ENCODE assay signal across 8 mouse cellular contexts in genomic region chr5:134490465-134490864, GRCm38 (mm10). TPM values are rescaled to one million over a fixed set of nuclear protein-coding genes. Genes with fewer than 3 reads are reported as not detected.
DNase-seq lines count a peak whose midpoint lies in the region; TF ChIP-seq lines count a peak whose summit lies in the region.

No protein-coding gene starts in this region.

- no peaks in the 10 kb centered on the region for H3K27me3 ChIP-seq in cerebellum, adult 2 months (ENCODE audit: control insufficient read depth, insufficient read depth, low read length)
- no peaks in the 10 kb centered on the region for H3K27me3 ChIP-seq in spleen, adult 2 months (ENCODE audit: control insufficient read depth, insufficient read depth, low read length)

- H3K36me3 ChIP-seq in spleen, adult 2 months (ENCODE audit: control insufficient read depth, insufficient read depth, low read length), result no peaks in the 10 kb centered on the region

- no peak overlapping the region for H3K4me3 ChIP-seq in cerebellum, adult 2 months (replicated peaks; ENCODE audit: insufficient read depth, low read depth, low read length)
- H3K4me3 ChIP-seq in left cerebral cortex, adult 2 months, result no peak overlapping the region
- H3K4me3 ChIP-seq in spleen, adult 2 months (ENCODE audit: extremely low read depth, insufficient read depth, insufficient read length), result no peak overlapping the region

- TF ChIP-seq POLR2A in cerebellum, adult 2 months (IDR thresholded peaks at IDR 0.05; ENCODE audit: borderline replicate concordance, insufficient read depth, low read length), result no peak
- no peak for TF ChIP-seq POLR2A in brain, embryonic 14.5 days (IDR thresholded peaks at IDR 0.05; ENCODE audit: borderline replicate concordance, extremely low read depth, insufficient read depth, insufficient read length, poor library complexity, severe bottlenecking)
- TF ChIP-seq POLR2A in spleen, adult 2 months (IDR thresholded peaks at IDR 0.05; ENCODE audit: low read depth, low read length), result no peak

- DNase-seq in cerebellum, adult 2 months, result no peak
- no peak for DNase-seq in cerebellum, adult 9-11 months
- DNase-seq in left cerebral cortex, adult 2 months (ENCODE audit: extremely low spot score in 1 of 2, low spot score in 2 of 2), result no peak
- DNase-seq in left cerebral cortex, postnatal 36 days (ENCODE audit: low spot score in 2 of 2), result no peak
- no peak for DNase-seq in brain, embryonic 14.5 days (ENCODE audit: low read depth)
- peak in 1 of 2 experiments; percentile 25 for DNase-seq in spleen, adult 2 months (ENCODE audit: low read depth in 1 of 2, low spot score in 2 of 2)
- DNase-seq in frontal cortex, postnatal 14 days (ENCODE audit: low spot score in 2 of 2), result no peak
- no peak for DNase-seq in c-Kit-positive CD71-positive TER-119-positive erythroid progenitor cells, embryonic 14.5 days (ENCODE audit: low spot score)

- no peaks in the 10 kb centered on the region for H3K4me1 ChIP-seq in cerebellum, adult 2 months (ENCODE audit: control insufficient read depth, insufficient read depth, low read length)
- H3K4me1 ChIP-seq in spleen, adult 2 months (ENCODE audit: control insufficient read depth, insufficient read depth, insufficient read length), result peaks cover 4% of the 10 kb centered on the region; the same call in 1 of the 2 replicates

- intact Hi-C loops in left cerebral cortex, adult 2 months (cut with DNase I), result loop anchor here (5.0 to 10.0 kb wide), 2 partner anchors 212 to 414 kb away; partner anchors contain the start of gene Tmem270
- intact Hi-C loops in left cerebral cortex, postnatal 36 days (cut with DNase I), result loop anchor here (5.0 to 10.0 kb wide), 2 partner anchors 217 to 404 kb away; no protein-coding TSS in a partner anchor

- peak; percentile 49; the same call in 1 of the 2 replicates for TF ChIP-seq CTCF in cerebellum, adult 2 months (IDR thresholded peaks at IDR 0.05; ENCODE audit: borderline replicate concordance, insufficient read depth, low read depth, low read length)
- TF ChIP-seq CTCF in left cerebral cortex, adult 2 months (IDR thresholded peaks at IDR 0.05), result peak; percentile 64
- TF ChIP-seq CTCF in brain, embryonic 14.5 days (IDR thresholded peaks at IDR 0.05; ENCODE audit: borderline replicate concordance, extremely low read depth, insufficient read depth, insufficient read length), result peak; percentile 58
- peak; percentile 44; the same call in 1 of the 2 replicates for TF ChIP-seq CTCF in spleen, adult 2 months (IDR thresholded peaks at IDR 0.05; ENCODE audit: extremely low read depth, insufficient read depth, insufficient read length, insufficient replicate concordance)

- 85% methylated on average over 12 of the region's 12 CpGs for WGBS in cerebellum, adult 2 months
- WGBS in spleen, adult 2 months, result 92% methylated on average over 12 of the region's 12 CpGs

- no peak overlapping the region for H3K27ac ChIP-seq in cerebellum, adult 2 months (ENCODE audit: insufficient read depth, low read length)
- no peak overlapping the region for H3K27ac ChIP-seq in left cerebral cortex, adult 2 months
- no peak overlapping the region for H3K27ac ChIP-seq in spleen, adult 2 months (ENCODE audit: insufficient read depth, low read length)

RNA-seq across cellular contexts. Expression of gene Gtf2ird1, which starts 33.9 kb away (rescaled TPM):
- polyA plus RNA-seq in cerebellum, adult 2 months (2012; rRNA removed), result 47.0 and 47.6 TPM in 2 replicates
- 10 to 100 TPM; 46.9 to 47.0 TPM for total RNA-seq in left cerebral cortex, adult 2 months (2021)
- 10 to 100 TPM; 38.5 to 57.8 TPM for total RNA-seq in left cerebral cortex, postnatal 36 days (2021)
- 78.1 and 80.5 TPM in 2 replicates for polyA plus RNA-seq in brain, embryonic 14.5 days (2012; rRNA removed)
- polyA plus RNA-seq in spleen, adult 2 months (2012; rRNA removed), result 9.2 and 12.1 TPM in 2 replicates
